In genomic region chr4:148767655-148768305, GRCm38 (mm10) we compare ENCODE assay signal across 17 mouse cellular contexts. TPM values are rescaled to one million over a fixed set of nuclear protein-coding genes. Genes with fewer than 3 reads are reported as not detected.
DNase-seq lines count a peak whose midpoint lies in the region; ATAC-seq and TF ChIP-seq lines count a peak whose summit lies in the region.
"Had no signal": no experiment of that assay in that cellular context is flagged by ENCODE, and none has a peak within 500 bp of the region (broad histone marks: within the 10 kb centered on the region; RNA-seq: fewer than 3 reads in every experiment).

No protein-coding gene starts in this region.

- peak overlapping the region; percentile 49 for H3K27ac ChIP-seq in ES-Bruce4 (ENCODE audit: insufficient read depth, low read length)
- H3K27ac ChIP-seq: layer of hippocampus, adult 2 months; left cerebral cortex, adult 2 months; limb, embryonic 10.5 days had no signal

- H3K9ac ChIP-seq in ES-Bruce4 (ENCODE audit: low read depth, poor library complexity, severe bottlenecking): no peak overlapping the region
- H3K9ac ChIP-seq: heart, embryonic 12.5 days had no signal

- H3K9me3 ChIP-seq in ES-Bruce4 (replicated peaks; ENCODE audit: control insufficient read depth, insufficient read depth, low read length, poor library complexity, severe bottlenecking): no peaks in the 10 kb centered on the region
- H3K9me3 ChIP-seq: heart, embryonic 12.5 days; limb, embryonic 10.5 days had no signal

- no peaks in the 10 kb centered on the region for H3K36me3 ChIP-seq in ES-Bruce4 (ENCODE audit: control insufficient read depth, insufficient read depth, low read length, poor library complexity, severe bottlenecking)
- H3K36me3 ChIP-seq: heart, embryonic 12.5 days; limb, embryonic 10.5 days had no signal

- no peak for ATAC-seq in megakaryocyte, adult 5-6 weeks (ENCODE audit: poor library complexity, severe bottlenecking)
- ATAC-seq: intestine, postnatal 0 days had no signal

- TF ChIP-seq EP300 in ES-Bruce4 (IDR thresholded peaks at IDR 0.05; ENCODE audit: insufficient read depth, low read depth, low read length): no peak

- intact Hi-C loops in heart, postnatal 25 days (cut with DNase I): no loop called here

- H3K27me3 ChIP-seq in ES-Bruce4 (ENCODE audit: control insufficient read depth, insufficient read depth, low read length, poor library complexity, severe bottlenecking): peaks cover 1% of the 10 kb centered on the region; the same call in 1 of the 2 replicates

- no peak for TF ChIP-seq CTCF in lung, adult 2 months (IDR thresholded peaks at IDR 0.05; ENCODE audit: insufficient read depth, low read length)
- TF ChIP-seq CTCF in ES-Bruce4 (IDR thresholded peaks at IDR 0.05; ENCODE audit: low read depth, low read length): no peak
- TF ChIP-seq CTCF in brain, embryonic 14.5 days (IDR thresholded peaks at IDR 0.05; ENCODE audit: borderline replicate concordance, extremely low read depth, insufficient read depth, insufficient read length): no peak

- no peak for TF ChIP-seq POLR2A in lung, adult 2 months (IDR thresholded peaks at IDR 0.05; ENCODE audit: borderline replicate concordance, extremely low read depth, low read depth, low read length)
- no peak for TF ChIP-seq POLR2A in ES-Bruce4 (IDR thresholded peaks at IDR 0.05; ENCODE audit: insufficient read depth, low read length)
- TF ChIP-seq POLR2A in brain, embryonic 14.5 days (IDR thresholded peaks at IDR 0.05; ENCODE audit: borderline replicate concordance, extremely low read depth, insufficient read depth, insufficient read length, poor library complexity, severe bottlenecking): no peak

- 54% methylated on average over 8 of the region's 8 CpGs for WGBS in lung, adult 2 months

- no peak overlapping the region for H3K4me3 ChIP-seq in lung, adult 2 months (replicated peaks; ENCODE audit: extremely low read depth, low read depth, low read length)
- no peak overlapping the region for H3K4me3 ChIP-seq in ES-Bruce4 (ENCODE audit: low read depth, low read length)
- H3K4me3 ChIP-seq: heart, embryonic 12.5 days; layer of hippocampus, adult 2 months; left cerebral cortex, adult 2 months; limb, embryonic 10.5 days had no signal

- DNase-seq in heart, adult 11 months: peak; percentile 90
- no peak for DNase-seq in heart, postnatal 25 days (ENCODE audit: low spot score)
- DNase-seq in lung, postnatal 36 days: peak; percentile 34
- no peak for DNase-seq in lung, adult 2 months
- peak; percentile 84 for DNase-seq in brain, embryonic 14.5 days (ENCODE audit: low read depth)
- DNase-seq in layer of hippocampus, adult 11-12 months (ENCODE audit: low spot score): no peak
- DNase-seq: adrenal gland, postnatal 25 days; cerebellum, adult 8-10 months; heart, postnatal 4 days; right cerebral cortex, postnatal 14 days had no signal

- 0 out of 2 replicates have a peak, but pooled peaks cover 2% of the 10 kb centered on the region for H3K4me1 ChIP-seq in lung, adult 2 months (ENCODE audit: control insufficient read depth, insufficient read depth, low read length)
- no peaks in the 10 kb centered on the region for H3K4me1 ChIP-seq in ES-Bruce4 (ENCODE audit: control insufficient read depth, insufficient read depth, low read length)

RNA-seq across cellular contexts. Expression of gene Casz1, which starts 36.4 kb away (rescaled TPM):
- total RNA-seq in heart, postnatal 25 days (2021): 10 to 100 TPM; 42.1 to 44.7 TPM
- polyA plus RNA-seq in lung, adult 2 months (2012; rRNA removed): 68.7 and 72.5 TPM in 2 replicates
- 13.8 and 15.6 TPM in 2 replicates for polyA plus RNA-seq in ES-Bruce4 (2011; ENCODE audit: insufficient read depth, insufficient read length, low read depth, missing spikeins)
- polyA plus RNA-seq in brain, embryonic 14.5 days (2012; rRNA removed): 2.9 and 6.9 TPM in 2 replicates
- 3.0 and 3.3 TPM in 2 replicates for total RNA-seq in megakaryocyte, adult 5-6 weeks (2015)
- total RNA-seq in megakaryocyte, adult 5-6 weeks (2017): 1.7 and 2.5 TPM in 2 replicates

Comparison
In these comparisons a context has a peak if more than half of its experiments do, and no peak if none do; other contexts are left out.
1. DNase-seq: peak in heart, adult 11 months (single experiment), lung, postnatal 36 days (single experiment) and brain, embryonic 14.5 days (single experiment); none in heart, postnatal 25 days (single experiment), lung, adult 2 months (single experiment) and layer of hippocampus, adult 11-12 months (single experiment).